Mouse (Mus musculus): ENCODE results near the gene Ephb2. TPM values are rescaled to one million over a fixed set of nuclear protein-coding genes. Genes with fewer than 3 reads are reported as not detected.

The Ephb2 gene
- polyA plus RNA-seq, 1 experiment, result 0.20 TPM

GRCm38 (mm10) chr4:136786453-136787276 lies 49.1 kb downstream of the Ephb2 start:
- H3K4me3 ChIP-seq (replicated peaks), result no peak overlapping the region
- peaks cover 90% of the 10 kb centered on the region for H3K27me3 ChIP-seq (replicated peaks)
- no peak for TF ChIP-seq FLI1 (IDR thresholded peaks at IDR 0.05; ENCODE audit: low read length)
- TF ChIP-seq GATA1 (IDR thresholded peaks at IDR 0.05; ENCODE audit: borderline replicate concordance, low read length), result no peak
- no peaks in the 10 kb centered on the region for H3K9me3 ChIP-seq
- no peaks in the 10 kb centered on the region for H3K36me3 ChIP-seq (replicated peaks; ENCODE audit: low read length)
- H3K4me1 ChIP-seq, result peaks cover 12% of the 10 kb centered on the region

DNA sequence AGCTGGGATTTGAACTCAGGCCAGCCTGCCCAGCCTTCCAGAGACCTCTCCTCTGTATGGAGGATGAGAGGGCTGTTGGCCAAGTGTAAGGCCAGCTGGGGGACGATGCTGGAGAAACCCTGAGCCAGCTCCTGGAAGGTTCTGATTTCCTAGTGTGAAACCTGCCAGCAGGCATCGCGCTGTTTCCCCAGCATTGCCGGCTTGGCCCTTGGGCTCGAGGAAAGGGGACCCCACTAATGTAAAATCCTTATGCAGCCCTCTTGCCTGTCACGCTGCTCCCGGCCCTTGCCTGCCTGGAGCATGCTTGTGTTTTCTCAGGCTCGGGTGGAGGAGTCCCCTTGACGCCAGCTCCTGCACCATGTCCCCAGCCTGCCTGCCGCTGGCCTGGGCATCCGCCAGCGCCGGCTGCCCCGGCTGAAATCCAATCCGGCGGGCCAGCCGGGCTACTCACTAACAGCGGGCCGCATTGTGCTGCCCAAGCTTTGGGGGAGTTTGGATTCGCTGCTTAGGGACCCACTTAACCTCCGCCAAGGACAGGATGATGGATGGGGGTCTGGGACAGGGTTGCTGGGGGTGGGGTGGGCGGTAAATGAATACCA lies 52.1 kb downstream of the Ephb2 start:
- peaks cover 80% of the 10 kb centered on the region for H3K27me3 ChIP-seq (replicated peaks)
- H3K4me1 ChIP-seq, result no peaks in the 10 kb centered on the region; the same call in 1 of the 2 replicates
- no peak overlapping the region for H3K4me3 ChIP-seq (replicated peaks)
- 0 out of 2 replicates have a peak, but pooled peaks cover 6% of the 10 kb centered on the region for H3K9me3 ChIP-seq
- TF ChIP-seq GATA1 (IDR thresholded peaks at IDR 0.05; ENCODE audit: borderline replicate concordance, low read length) (no peak), FLI1 (IDR thresholded peaks at IDR 0.05; ENCODE audit: low read length) (no peak)
- H3K36me3 ChIP-seq (replicated peaks; ENCODE audit: low read length), result no peaks in the 10 kb centered on the region

DNA sequence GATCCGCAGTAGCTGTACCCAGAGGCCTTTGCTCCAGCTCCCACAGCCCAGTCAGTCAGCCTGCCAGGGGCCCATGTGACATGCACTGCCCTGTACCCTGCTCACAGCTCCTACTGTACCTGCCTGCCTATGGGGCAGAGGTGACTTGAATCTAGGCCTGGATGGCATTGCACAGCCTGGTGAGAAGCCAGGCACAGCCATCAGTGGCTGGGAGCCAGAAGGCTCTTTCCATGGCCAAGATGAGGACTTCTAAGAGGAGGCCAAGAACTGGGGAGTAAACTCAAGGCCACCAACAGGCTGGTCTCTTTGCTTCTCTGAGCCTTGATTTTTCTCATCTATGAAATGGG lies 53.2 kb downstream of the Ephb2 start:
- no peaks in the 10 kb centered on the region for H3K36me3 ChIP-seq (replicated peaks; ENCODE audit: low read length)
- H3K4me3 ChIP-seq (replicated peaks), result no peak overlapping the region
- H3K9me3 ChIP-seq, result 0 out of 2 replicates have a peak, but pooled peaks cover 6% of the 10 kb centered on the region
- peaks cover 79% of the 10 kb centered on the region for H3K27me3 ChIP-seq (replicated peaks)
- H3K4me1 ChIP-seq, result no peaks in the 10 kb centered on the region; the same call in 1 of the 2 replicates
- TF ChIP-seq FLI1 (IDR thresholded peaks at IDR 0.05; ENCODE audit: low read length) (no peak), GATA1 (IDR thresholded peaks at IDR 0.05; ENCODE audit: borderline replicate concordance, low read length) (no peak)

- Histone ChIP-seq H3K9me3 (0 out of 2 replicates have a peak, but pooled peaks cover 6% of the 10 kb centered on the region), H3K36me3 (replicated peaks; ENCODE audit: low read length) (no peaks in the 10 kb centered on the region), H3K4me3 (replicated peaks) (no peak overlapping the region), H3K27me3 (replicated peaks) (peaks cover 78% of the 10 kb centered on the region), H3K4me1 (peaks cover 1% of the 10 kb centered on the region; the same call in 1 of the 2 replicates)
- TF ChIP-seq FLI1 (IDR thresholded peaks at IDR 0.05; ENCODE audit: low read length) (no peak), GATA1 (IDR thresholded peaks at IDR 0.05; ENCODE audit: borderline replicate concordance, low read length) (no peak)
Observed at GRCm38 (mm10) chr4:136781868-136782578, 53.8 kb downstream of the Ephb2 start.

GRCm38 (mm10) chr4:136780201-136780895 lies 55.4 kb downstream of the Ephb2 start:
- Histone ChIP-seq H3K4me1 (peaks cover 11% of the 10 kb centered on the region; the same call in 1 of the 2 replicates), H3K4me3 (replicated peaks) (no peak overlapping the region), H3K27me3 (replicated peaks) (peaks cover 80% of the 10 kb centered on the region), H3K36me3 (replicated peaks; ENCODE audit: low read length) (peaks cover 2% of the 10 kb centered on the region), H3K9me3 (0 out of 2 replicates have a peak, but pooled peaks cover 6% of the 10 kb centered on the region)
- TF ChIP-seq GATA1 (IDR thresholded peaks at IDR 0.05; ENCODE audit: borderline replicate concordance, low read length) (no peak), FLI1 (IDR thresholded peaks at IDR 0.05; ENCODE audit: low read length) (no peak)

- peaks cover 15% of the 10 kb centered on the region; the same call in 1 of the 2 replicates for H3K4me1 ChIP-seq
- H3K36me3 ChIP-seq (replicated peaks; ENCODE audit: low read length), result peaks cover 5% of the 10 kb centered on the region
- H3K4me3 ChIP-seq (replicated peaks), result no peak overlapping the region
- 0 out of 2 replicates have a peak, but pooled peaks cover 6% of the 10 kb centered on the region for H3K9me3 ChIP-seq
- TF ChIP-seq FLI1 (IDR thresholded peaks at IDR 0.05; ENCODE audit: low read length), result no peak
- TF ChIP-seq GATA1 (IDR thresholded peaks at IDR 0.05; ENCODE audit: borderline replicate concordance, low read length), result no peak
- H3K27me3 ChIP-seq (replicated peaks), result peaks cover 79% of the 10 kb centered on the region
Observed at GRCm38 (mm10) chr4:136779156-136779555, 56.6 kb downstream of the Ephb2 start.

- TF ChIP-seq FLI1 (IDR thresholded peaks at IDR 0.05; ENCODE audit: low read length) (no peak), GATA1 (IDR thresholded peaks at IDR 0.05; ENCODE audit: borderline replicate concordance, low read length) (no peak)
- Histone ChIP-seq H3K4me1 (peaks cover 40% of the 10 kb centered on the region), H3K9me3 (peaks cover 7% of the 10 kb centered on the region; the same call in 1 of the 2 replicates), H3K36me3 (replicated peaks; ENCODE audit: low read length) (peaks cover 8% of the 10 kb centered on the region), H3K27me3 (replicated peaks) (peaks cover 72% of the 10 kb centered on the region), H3K4me3 (replicated peaks) (no peak overlapping the region)
Observed at GRCm38 (mm10) chr4:136776471-136776892, 59.3 kb downstream of the Ephb2 start.

GRCm38 (mm10) chr4:136775903-136776302 lies 59.9 kb downstream of the Ephb2 start:
- H3K9me3 ChIP-seq, result peaks cover 13% of the 10 kb centered on the region; the same call in 1 of the 2 replicates
- TF ChIP-seq GATA1 (IDR thresholded peaks at IDR 0.05; ENCODE audit: borderline replicate concordance, low read length), result no peak
- TF ChIP-seq FLI1 (IDR thresholded peaks at IDR 0.05; ENCODE audit: low read length), result no peak
- H3K36me3 ChIP-seq (replicated peaks; ENCODE audit: low read length), result peaks cover 8% of the 10 kb centered on the region
- peaks cover 67% of the 10 kb centered on the region for H3K27me3 ChIP-seq (replicated peaks)
- peaks cover 46% of the 10 kb centered on the region for H3K4me1 ChIP-seq
- no peak overlapping the region for H3K4me3 ChIP-seq (replicated peaks)

GRCm38 (mm10) chr4:136774201-136774600 lies 61.6 kb downstream of the Ephb2 start:
- peaks cover 7% of the 10 kb centered on the region; the same call in 1 of the 2 replicates for H3K9me3 ChIP-seq

More at GRCm38 (mm10) chr4:136774201-136774600, 61.6 kb downstream of the Ephb2 start:
- Histone ChIP-seq H3K4me1 (peaks cover 63% of the 10 kb centered on the region), H3K36me3 (replicated peaks; ENCODE audit: low read length) (peaks cover 8% of the 10 kb centered on the region), H3K27me3 (replicated peaks) (peaks cover 57% of the 10 kb centered on the region), H3K4me3 (replicated peaks) (peak overlapping the region; percentile 16)
- TF ChIP-seq GATA1 (IDR thresholded peaks at IDR 0.05; ENCODE audit: borderline replicate concordance, low read length) (no peak), FLI1 (IDR thresholded peaks at IDR 0.05; ENCODE audit: low read length) (no peak)
